Mouse (Mus musculus): Measurements from ENCODE around the gene Ppil4. TPM values are rescaled to one million over a fixed set of nuclear protein-coding genes. Genes with fewer than 3 reads are reported as not detected.

Ppil4 gene
- total and polyA plus RNA-seq, 3 experiments, result 26.4 to 45.9 (median 41.5) TPM

DNA sequence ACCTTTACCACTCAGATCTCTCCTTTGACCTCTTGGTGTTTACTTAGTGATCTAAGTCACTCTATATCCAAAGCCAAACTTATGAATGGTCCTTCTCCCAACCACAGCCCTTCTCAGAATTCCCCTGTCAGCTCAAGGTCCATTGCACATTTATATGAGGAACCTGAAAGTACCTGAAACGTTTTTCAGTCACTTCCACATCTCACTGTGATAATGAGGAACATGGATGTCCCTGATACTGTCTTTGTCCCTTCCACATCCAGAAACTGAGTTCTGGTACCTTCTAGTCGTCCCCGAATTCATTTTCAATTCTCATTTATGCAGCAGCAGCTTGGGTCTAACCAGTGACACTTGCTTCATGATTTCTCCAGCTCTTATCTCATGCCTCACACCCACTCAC lies 59.2 kb downstream of the Ppil4 start:
- Histone ChIP-seq H3K27ac (ENCODE audit: insufficient read depth, low read depth) (no peak overlapping the region), H3K79me2 (replicated peaks; ENCODE audit: control insufficient read depth, extremely low read depth, insufficient read depth, poor library complexity, severe bottlenecking) (peaks cover 7% of the 10 kb centered on the region), H3K4me2 (ENCODE audit: insufficient read depth, low read depth, poor library complexity, severe bottlenecking) (no peak overlapping the region), H3K9ac (ENCODE audit: insufficient read depth, low read depth) (no peak overlapping the region), H3K4me3 (replicated peaks in 1 of 3; ENCODE audit: low read depth in 2 of 3, low read length in 2 of 3, poor library complexity in 1 of 3) (no peak overlapping the region), H3K36me3 (replicated peaks in 1 of 2; ENCODE audit: control insufficient read depth in 1 of 2, insufficient read depth in 1 of 2, low read length in 1 of 2) (peaks cover 20 to 75% of the 10 kb centered on the region in 2 experiments), H3K4me1 (ENCODE audit: control insufficient read depth in 1 of 2, insufficient read depth in 2 of 2) (peaks cover 18 to 64% of the 10 kb centered on the region in 2 experiments; a peak in 3 of 4 replicates), H3K9me3 (replicated peaks; ENCODE audit: low read length) (no peaks in the 10 kb centered on the region), H3K27me3 (replicated peaks) (no peaks in the 10 kb centered on the region)
- TF ChIP-seq ZC3H11A (IDR thresholded peaks at IDR 0.05; ENCODE audit: low read depth, low read length) (no peak), PAX5 (IDR thresholded peaks at IDR 0.05; ENCODE audit: low read length) (no peak), RAD21 (IDR thresholded peaks at IDR 0.05; ENCODE audit: low read depth, low read length) (no peak), CHD1 (IDR thresholded peaks at IDR 0.05; ENCODE audit: low read depth, low read length) (no peak), CTCF (conservative IDR thresholded peaks at IDR 0.05 in 1 of 2, IDR thresholded peaks at IDR 0.05 in 1 of 2; ENCODE audit: low read depth in 2 of 2, low read length in 2 of 2) (no peak), MEF2A (IDR thresholded peaks at IDR 0.05; ENCODE audit: borderline replicate concordance, low read depth, low read length) (no peak), KAT2A (IDR thresholded peaks at IDR 0.05; ENCODE audit: insufficient replicate concordance, low read length) (no peak)
- in situ Hi-C loops (cut with MboI; ENCODE audit: low pct_ligation_motif_present, low pct_unique_long_range_greater_than_20kb, low sequenced_read_pairs) (no loop called here), dilution Hi-C loops (cut with MboI; ENCODE audit: extremely low pct_ligation_motif_present, extremely low pct_unique_long_range_greater_than_20kb, low sequenced_read_pairs) (no loop called here)
- DNase-seq (ENCODE audit: extremely low read depth), result no peak

DNA sequence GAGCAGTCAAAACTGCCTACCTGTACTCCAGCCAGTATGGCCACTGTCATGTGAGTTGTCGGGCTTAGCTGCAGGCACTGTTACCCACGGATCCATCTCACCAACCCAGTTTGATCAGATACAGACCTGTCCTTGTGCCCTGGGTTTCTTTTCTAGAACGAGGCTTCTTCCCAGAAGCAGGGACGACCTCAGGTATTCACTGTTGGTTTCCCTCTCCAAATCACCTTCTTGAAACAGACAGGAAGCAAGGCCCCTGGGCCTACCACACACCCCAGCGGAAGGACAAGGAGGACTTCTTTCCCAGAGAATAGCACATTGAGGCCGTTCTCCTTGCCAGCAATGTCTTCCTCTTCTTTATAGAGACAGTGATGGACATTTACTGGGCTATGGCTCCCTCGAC lies 67.8 kb downstream of the Ppil4 start:
- Histone ChIP-seq H3K4me1 (ENCODE audit: control insufficient read depth in 1 of 2, insufficient read depth in 2 of 2) (peaks cover 0 to 14% of the 10 kb centered on the region in 2 experiments; a peak in 2 of 4 replicates), H3K4me3 (replicated peaks in 1 of 3; ENCODE audit: low read depth in 2 of 3, low read length in 2 of 3, poor library complexity in 1 of 3) (no peak overlapping the region), H3K36me3 (replicated peaks in 1 of 2; ENCODE audit: control insufficient read depth in 1 of 2, insufficient read depth in 1 of 2, low read length in 1 of 2) (peaks cover 38 to 78% of the 10 kb centered on the region in 2 experiments), H3K4me2 (ENCODE audit: insufficient read depth, low read depth, poor library complexity, severe bottlenecking) (no peak overlapping the region), H3K9ac (ENCODE audit: insufficient read depth, low read depth) (no peak overlapping the region), H3K9me3 (replicated peaks; ENCODE audit: low read length) (peaks cover 24% of the 10 kb centered on the region), H3K79me2 (replicated peaks; ENCODE audit: control insufficient read depth, extremely low read depth, insufficient read depth, poor library complexity, severe bottlenecking) (peaks cover 3% of the 10 kb centered on the region), H3K27ac (ENCODE audit: insufficient read depth, low read depth) (no peak overlapping the region), H3K27me3 (replicated peaks) (no peaks in the 10 kb centered on the region)
- no peak for TF ChIP-seq SMC3 (IDR thresholded peaks at IDR 0.05; ENCODE audit: low read depth, low read length)
- TF ChIP-seq JUND (conservative IDR thresholded peaks at IDR 0.05; ENCODE audit: low read depth, low read length), result no peak
- no peak for TF ChIP-seq TBP (conservative IDR thresholded peaks at IDR 0.05; ENCODE audit: low read depth, low read length)
- no peak for TF ChIP-seq ZC3H11A (IDR thresholded peaks at IDR 0.05; ENCODE audit: low read depth, low read length)
- no peak for TF ChIP-seq RCOR1 (conservative IDR thresholded peaks at IDR 0.05; ENCODE audit: low read depth, low read length)
- no peak for TF ChIP-seq JUN (IDR thresholded peaks at IDR 0.05; ENCODE audit: insufficient read depth, low read depth, low read length)
- in situ Hi-C loops (cut with MboI; ENCODE audit: low pct_ligation_motif_present, low pct_unique_long_range_greater_than_20kb, low sequenced_read_pairs), result no loop called here
- dilution Hi-C loops (cut with MboI; ENCODE audit: extremely low pct_ligation_motif_present, extremely low pct_unique_long_range_greater_than_20kb, low sequenced_read_pairs), result no loop called here
- no peak for DNase-seq (ENCODE audit: extremely low read depth)

DNA sequence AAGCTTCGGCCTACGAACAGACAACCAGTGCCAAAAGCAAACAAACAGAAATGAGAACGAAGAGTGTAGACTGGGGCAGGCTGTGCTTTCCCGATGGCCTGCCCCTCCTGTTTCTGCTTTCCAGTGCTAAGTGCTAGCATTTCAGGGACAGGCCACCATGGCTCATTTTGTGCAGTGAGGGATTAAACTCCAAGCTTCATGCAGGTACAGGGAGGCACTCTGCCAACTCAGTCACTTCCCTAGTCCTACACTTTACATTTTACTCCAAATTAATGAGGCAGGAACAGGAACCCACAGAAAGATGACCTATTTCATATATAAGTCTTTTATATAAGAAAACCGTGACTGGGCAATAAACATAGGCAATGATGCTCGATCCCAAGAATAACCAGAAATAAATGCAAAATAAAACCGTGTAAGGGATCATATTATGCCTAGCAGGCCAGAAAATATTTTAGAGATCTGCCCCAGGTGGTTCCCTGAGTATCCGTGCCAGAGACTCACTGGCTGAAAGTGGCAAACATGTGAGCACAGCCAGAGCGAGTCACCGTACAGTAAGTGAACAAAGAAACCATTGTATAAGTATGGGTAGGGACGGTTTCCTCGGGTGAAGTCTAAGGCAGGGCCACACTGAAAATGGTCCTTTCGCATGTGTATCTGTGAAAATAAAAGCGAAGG lies 68.7 kb downstream of the Ppil4 start:
- dilution Hi-C loops (cut with MboI; ENCODE audit: extremely low pct_ligation_motif_present, extremely low pct_unique_long_range_greater_than_20kb, low sequenced_read_pairs) (no loop called here), in situ Hi-C loops (cut with MboI; ENCODE audit: low pct_ligation_motif_present, low pct_unique_long_range_greater_than_20kb, low sequenced_read_pairs) (no loop called here)
- Histone ChIP-seq H3K4me3 (replicated peaks in 1 of 3; ENCODE audit: low read depth in 2 of 3, low read length in 2 of 3, poor library complexity in 1 of 3) (no peak overlapping the region), H3K36me3 (replicated peaks in 1 of 2; ENCODE audit: control insufficient read depth in 1 of 2, insufficient read depth in 1 of 2, low read length in 1 of 2) (peaks cover 36 to 78% of the 10 kb centered on the region in 2 experiments), H3K27ac (ENCODE audit: insufficient read depth, low read depth) (no peak overlapping the region), H3K27me3 (replicated peaks) (no peaks in the 10 kb centered on the region), H3K4me1 (ENCODE audit: control insufficient read depth in 1 of 2, insufficient read depth in 2 of 2) (peaks cover 0 to 13% of the 10 kb centered on the region in 2 experiments; a peak in 1 of 4 replicates), H3K79me2 (replicated peaks; ENCODE audit: control insufficient read depth, extremely low read depth, insufficient read depth, poor library complexity, severe bottlenecking) (peaks cover 3% of the 10 kb centered on the region), H3K4me2 (ENCODE audit: insufficient read depth, low read depth, poor library complexity, severe bottlenecking) (no peak overlapping the region), H3K9me3 (replicated peaks; ENCODE audit: low read length) (peaks cover 24% of the 10 kb centered on the region), H3K9ac (ENCODE audit: insufficient read depth, low read depth) (no peak overlapping the region)
- DNase-seq (ENCODE audit: extremely low read depth), result no peak
- TF ChIP-seq MEF2A (IDR thresholded peaks at IDR 0.05; ENCODE audit: borderline replicate concordance, low read depth, low read length) (no peak), RAD21 (IDR thresholded peaks at IDR 0.05; ENCODE audit: low read depth, low read length) (no peak), JUN (IDR thresholded peaks at IDR 0.05; ENCODE audit: insufficient read depth, low read depth, low read length) (no peak), BHLHE40 (IDR thresholded peaks at IDR 0.05; ENCODE audit: low read depth, low read length) (no peak), TBP (conservative IDR thresholded peaks at IDR 0.05; ENCODE audit: low read depth, low read length) (no peak), JUND (conservative IDR thresholded peaks at IDR 0.05; ENCODE audit: low read depth, low read length) (no peak), RCOR1 (conservative IDR thresholded peaks at IDR 0.05; ENCODE audit: low read depth, low read length) (no peak), TCF12 (IDR thresholded peaks at IDR 0.05; ENCODE audit: low read depth, low read length) (no peak), UBTF (IDR thresholded peaks at IDR 0.05; ENCODE audit: low read depth, low read length) (no peak), KAT2A (IDR thresholded peaks at IDR 0.05; ENCODE audit: insufficient replicate concordance, low read length) (no peak), ZC3H11A (IDR thresholded peaks at IDR 0.05; ENCODE audit: low read depth, low read length) (no peak), ZNF384 (IDR thresholded peaks at IDR 0.05; ENCODE audit: low read depth, low read length) (no peak), ZKSCAN1 (IDR thresholded peaks at IDR 0.05; ENCODE audit: borderline replicate concordance, low read depth, low read length) (no peak), MXI1 (IDR thresholded peaks at IDR 0.05; ENCODE audit: low read depth, low read length) (no peak), GABPA (IDR thresholded peaks at IDR 0.05; ENCODE audit: insufficient replicate concordance, low read depth, low read length) (no peak), MAZ (IDR thresholded peaks at IDR 0.05; ENCODE audit: low read depth, low read length) (no peak), CHD2 (IDR thresholded peaks at IDR 0.05; ENCODE audit: low read length) (no peak)
